Mouse (Mus musculus): ENCODE data around the gene Mettl23. TPM values are rescaled to one million over a fixed set of nuclear protein-coding genes. Genes with fewer than 3 reads are reported as not detected.
A peak's percentile ranks its signal among the peaks of the same experiment; 100 is the strongest.
"Not testable (repeated sequence)": the region's sequence is repeated elsewhere in the genome, so short reads cannot be mapped to it uniquely, and the experiment has no call there.

The Mettl23 gene
- total RNA-seq, 2 experiments from 2014 or later = 29.1 to 35.3 TPM

- no peak for DNase-seq
Measured at GRCm38 (mm10) chr11:116818722-116819121, 24.4 kb upstream of the Mettl23 start.

GRCm38 (mm10) chr11:116819932-116820593 is 23.0 kb upstream of the Mettl23 start:
- no peak for DNase-seq

- DNase-seq = no peak
Measured at GRCm38 (mm10) chr11:116821057-116821940, 21.8 kb upstream of the Mettl23 start.

- no peak for DNase-seq
Measured at GRCm38 (mm10) chr11:116822215-116822614, 20.9 kb upstream of the Mettl23 start.

GRCm38 (mm10) chr11:116822626-116823025 is 20.5 kb upstream of the Mettl23 start:
- DNase-seq = no peak

- DNase-seq = no peak
Measured at GRCm38 (mm10) chr11:116823255-116823654, 19.8 kb upstream of the Mettl23 start.

GRCm38 (mm10) chr11:116823885-116824284 is 19.2 kb upstream of the Mettl23 start:
- DNase-seq = not testable (repeated sequence)

- DNase-seq = peak; percentile 61
Measured at GRCm38 (mm10) chr11:116825230-116825629, 17.8 kb upstream of the Mettl23 start.

GRCm38 (mm10) chr11:116826550-116827504 is 16.3 kb upstream of the Mettl23 start:
- DNase-seq = no peak

- DNase-seq = peak; percentile 94
Measured at GRCm38 (mm10) chr11:116827534-116828165, 15.4 kb upstream of the Mettl23 start, which contains the start of gene Mxra7. Mxra7 (minus strand) TSS chr11:116828046.

- no peak for DNase-seq
Measured at GRCm38 (mm10) chr11:116832172-116832685, 10.8 kb upstream of the Mettl23 start.

- no peak for DNase-seq
Measured at GRCm38 (mm10) chr11:116834954-116835353, 8.1 kb upstream of the Mettl23 start.

- DNase-seq = no peak
Measured at GRCm38 (mm10) chr11:116836283-116836682, 6.8 kb upstream of the Mettl23 start.

- DNase-seq = no peak
Measured at GRCm38 (mm10) chr11:116837441-116837840, 5.6 kb upstream of the Mettl23 start.

GRCm38 (mm10) chr11:116838936-116839335 is 4.1 kb upstream of the Mettl23 start:
- DNase-seq = no peak

GRCm38 (mm10) chr11:116839601-116840000 is 3.5 kb upstream of the Mettl23 start:
- no peak for DNase-seq

GRCm38 (mm10) chr11:116840748-116841147 is 2.3 kb upstream of the Mettl23 start:
- DNase-seq = no peak

GRCm38 (mm10) chr11:116842531-116843260 is 382 bp upstream of the Mettl23 start:
- DNase-seq = peak; percentile 78

GRCm38 (mm10) chr11:116846593-116847181 is 3.6 kb downstream of the Mettl23 start:
- DNase-seq = no peak

Measured in adrenal gland, postnatal 10 days (tissue).